Mouse (Mus musculus) liver, embryonic 14.5 days (tissue): ENCODE results near the gene Mamdc2. TPM values are rescaled to one million over a fixed set of nuclear protein-coding genes. Genes with fewer than 3 reads are reported as not detected.

ENCODE experiments used
- ATAC-seq: fragments of 200-750 bp; cut with Nextera tagmentation; 2 replicates; pipeline ENCODE4 v1.8.0; 2017; ENCODE audit warnings: moderate number of reproducible peaks, mild to moderate bottlenecking, moderate library complexity; ENCODE audit not compliant: insufficient read depth
- DNase-seq, 3 experiments: peaks; one replicate each; pipeline ENCODE4 v3.0.0-alpha.2; 2012 to 2013; ENCODE audit warnings: low read depth in 3 of 3, low spot score in 3 of 3
- H3K27ac ChIP-seq: fragments of 300-500 bp; sonication (generic); 2 replicates; pipeline ENCODE4 v1.5.1; 2014; ENCODE audit warnings: moderate library complexity, mild to moderate bottlenecking, control low read depth, inconsistent platforms
- H3K27me3 ChIP-seq: fragments of 300-500 bp; sonication (generic); 2 replicates; pipeline ENCODE4 v1.6.1; 2014; ENCODE audit warnings: mild to moderate bottlenecking, low read length, moderate library complexity; ENCODE audit not compliant: control insufficient read depth, insufficient read depth
- H3K36me3 ChIP-seq: fragments of 300-500 bp; sonication (generic); replicated peaks from 2 replicates; pipeline ENCODE4 v1.6.1; 2014; ENCODE audit warnings: low read depth; ENCODE audit not compliant: control insufficient read depth, insufficient read depth
- H3K4me1 ChIP-seq, 2 experiments: fragments of 200-500 bp in 1 of 2; fragments of 300-500 bp in 1 of 2; sonication (generic) in 1 of 2; replicated peaks; 2 replicates each; pipeline ENCODE4 v1.6.1; 2012 to 2014; ENCODE audit warnings: antibody characterized with exemption in 1 of 2, inconsistent platforms in 1 of 2, low read length in 1 of 2; ENCODE audit not compliant: control insufficient read depth in 2 of 2, insufficient read depth in 2 of 2
- H3K4me2 ChIP-seq: fragments of 300-500 bp; sonication (generic); 2 replicates; pipeline ENCODE4 v1.6.1; 2014; ENCODE audit warnings: low read depth, mild to moderate bottlenecking, control low read depth, moderate library complexity
- H3K4me3 ChIP-seq, 2 experiments: fragments of 200-500 bp in 1 of 2; fragments of 300-500 bp in 1 of 2; sonication (generic) in 1 of 2; 2 replicates each; pipeline ENCODE4 v1.5.1; 2012 to 2014; ENCODE audit warnings: low read depth in 2 of 2, low read length in 2 of 2, mild to moderate bottlenecking in 2 of 2, control low read depth in 1 of 2, inconsistent platforms in 1 of 2, moderate library complexity in 1 of 2; ENCODE audit not compliant: insufficient read depth in 1 of 2
- H3K9ac ChIP-seq: fragments of 300-500 bp; sonication (generic); replicated peaks from 2 replicates; pipeline ENCODE4 v1.6.1; 2014; ENCODE audit warnings: mild to moderate bottlenecking, control low read depth, moderate library complexity
- H3K9me3 ChIP-seq: fragments of 300-500 bp; sonication (generic); 2 replicates; pipeline ENCODE4 v1.6.1; 2016; ENCODE audit warnings: low read length, mixed read lengths; ENCODE audit not compliant: control insufficient read depth
- CTCF ChIP-seq: IDR thresholded peaks from 2 replicates; pipeline ENCODE4 v1.5.1; 2016; ENCODE audit warnings: antibody characterized with exemption, low read depth, control low read depth
- EP300 ChIP-seq: IDR thresholded peaks from 2 replicates; pipeline ENCODE4 v1.6.1; 2016; ENCODE audit warnings: antibody characterized with exemption, low read depth
- WGBS: fragments of 180-500 bp; shearing (Covaris S2); extraction: QIAGEN DNeasy Blood & Tissue Kit; methylation state at CpG from one replicate; pipeline ENCODE4 v1.1.7; 2014; ENCODE audit not compliant: insufficient replicate concordance; 5-methylcytosine and 5-hydroxymethylcytosine counted together
- polyA plus RNA-seq, 2 experiments: library from polyadenylated mRNA; depleted of rRNA in 1 of 2; stranded (reverse) in 1 of 2; unstranded in 1 of 2; fragments of >200 nt; fragmentation: Nextera tagmentation in 1 of 2; extraction: Ambion mirVana in 1 of 2; gene quantifications; 2 replicates each; pipeline versions ENCODE4 v1.2.1 to v1.2.3; 2012 to 2014

Gene Mamdc2
- polyA plus RNA-seq, 2 experiments = 0.17 to 0.24 TPM

DNA sequence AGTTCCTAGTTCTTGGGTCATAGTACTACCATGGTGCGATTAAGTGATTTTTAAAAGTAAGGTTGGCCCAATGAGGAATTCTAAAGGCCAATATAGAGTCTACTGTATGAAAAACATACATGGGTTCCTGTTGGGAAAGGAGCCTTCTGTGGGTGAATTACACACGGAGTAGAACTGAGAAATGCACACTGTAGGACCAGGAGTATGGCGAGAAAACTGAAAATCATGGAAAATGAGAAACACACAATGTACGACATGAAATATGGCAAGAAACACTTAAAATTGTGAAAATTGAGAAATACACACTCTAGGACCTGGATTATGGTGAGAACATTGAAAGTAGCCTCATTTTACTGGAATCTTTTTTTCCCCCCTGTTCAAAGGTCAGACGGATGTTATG is 91.0 kb downstream of the Mamdc2 start:
- H3K27me3 ChIP-seq = no peaks in the 10 kb centered on the region

DNA sequence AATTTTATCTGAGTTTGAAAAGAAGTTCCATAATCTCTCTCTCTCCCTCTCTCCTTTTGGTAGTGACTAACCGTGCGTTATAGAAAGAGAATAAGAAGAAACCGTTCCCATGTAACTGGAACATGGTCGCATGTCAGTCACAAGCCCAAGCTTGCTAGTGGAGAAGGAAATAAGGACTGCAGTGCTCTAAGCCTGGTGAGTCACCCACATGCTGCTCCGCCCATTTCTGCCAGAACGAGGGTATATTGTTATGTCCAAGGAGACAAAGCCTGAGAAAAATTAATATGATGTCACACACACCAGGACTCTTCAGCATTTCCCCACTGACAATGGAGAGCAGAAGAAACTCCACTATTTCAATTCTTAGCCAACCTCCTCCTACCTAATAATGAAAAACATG is 93.5 kb downstream of the Mamdc2 start:
- Histone ChIP-seq H3K9me3 (no peaks in the 10 kb centered on the region), H3K27me3 (no peaks in the 10 kb centered on the region), H3K9ac (no peak overlapping the region), H3K4me3 (no peak overlapping the region), H3K4me2 (no peak overlapping the region), H3K36me3 (no peaks in the 10 kb centered on the region), H3K4me1 (peaks cover 0 to 10% of the 10 kb centered on the region in 2 experiments; a peak in 2 of 4 replicates), H3K27ac (no peak overlapping the region)
- TF ChIP-seq EP300 = no peak
- no peak for TF ChIP-seq CTCF
- ATAC-seq = no peak
- DNase-seq = no peak
- 21% methylated on average over 6 of the region's 6 CpGs for WGBS

More for the DNA sequence above, 91.0 kb downstream of the Mamdc2 start:
- no peak for TF ChIP-seq CTCF
- no peak for TF ChIP-seq EP300
- H3K4me3 ChIP-seq = no peak overlapping the region
- H3K9ac ChIP-seq = no peak overlapping the region
- H3K4me2 ChIP-seq = no peak overlapping the region
- no peaks in the 10 kb centered on the region for H3K36me3 ChIP-seq
- DNase-seq (no peak), ATAC-seq (no peak)
- 69% methylated on average over 5 of the region's 5 CpGs for WGBS
- no peaks in the 10 kb centered on the region for H3K9me3 ChIP-seq
- H3K27ac ChIP-seq = no peak overlapping the region
- H3K4me1 ChIP-seq = peaks cover 0 to 10% of the 10 kb centered on the region in 2 experiments; a peak in 2 of 4 replicates

DNA sequence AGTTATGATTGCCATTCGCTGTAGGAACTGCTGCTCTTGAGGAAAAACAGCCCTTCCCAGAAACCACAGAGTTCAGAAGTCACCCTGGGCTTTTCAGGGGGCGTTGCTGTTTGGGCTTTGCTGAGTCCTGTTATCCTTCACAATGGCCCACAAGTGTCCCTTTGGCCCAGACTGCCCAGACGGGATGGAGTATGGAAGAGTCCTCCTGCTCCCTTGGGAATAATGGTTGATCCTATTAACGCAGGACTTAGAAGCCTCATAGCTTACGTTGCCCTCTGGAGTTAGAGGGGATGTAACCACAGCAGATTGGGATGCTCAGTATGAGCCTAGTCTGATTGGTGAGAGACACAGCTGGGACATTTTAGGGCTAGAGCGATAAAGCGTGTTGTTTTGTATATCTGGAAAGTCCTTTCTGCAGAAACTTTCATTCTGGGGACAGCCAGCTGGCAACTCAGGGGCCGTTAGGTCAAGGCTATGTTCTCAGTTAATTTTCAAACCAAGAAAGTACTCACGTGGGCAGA is 94.3 kb downstream of the Mamdc2 start:
- H3K4me1 ChIP-seq = peaks cover 0 to 10% of the 10 kb centered on the region in 2 experiments; a peak in 2 of 4 replicates
- ATAC-seq (no peak), DNase-seq (no peak)
- no peak overlapping the region for H3K4me3 ChIP-seq
- H3K27ac ChIP-seq = no peak overlapping the region
- WGBS = 21% methylated on average over 9 of the region's 9 CpGs
- no peak overlapping the region for H3K4me2 ChIP-seq
- TF ChIP-seq EP300 = no peak
- TF ChIP-seq CTCF = no peak
- no peaks in the 10 kb centered on the region for H3K27me3 ChIP-seq
- no peak overlapping the region for H3K9ac ChIP-seq
- H3K36me3 ChIP-seq = no peaks in the 10 kb centered on the region
- H3K9me3 ChIP-seq = no peaks in the 10 kb centered on the region

DNA sequence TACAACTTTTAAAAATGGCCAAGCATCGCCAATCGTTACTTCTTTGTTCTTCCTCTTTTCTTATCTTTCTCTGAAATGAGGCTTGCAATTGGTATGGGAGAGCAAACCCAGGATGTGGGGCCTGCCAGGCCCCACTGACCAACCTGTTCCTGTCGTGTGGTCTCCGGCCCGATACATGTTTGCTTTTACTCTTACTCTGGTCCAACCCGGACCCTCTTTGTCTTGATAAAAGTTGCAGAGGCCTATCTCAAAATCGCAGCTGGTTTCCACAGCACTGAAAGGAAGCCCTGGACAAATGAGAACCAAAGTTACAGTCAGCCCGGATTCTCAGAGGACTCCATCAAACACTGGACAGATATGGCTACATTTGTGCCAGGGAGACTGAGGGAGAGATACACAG is 95.1 kb downstream of the Mamdc2 start:
- Histone ChIP-seq H3K4me1 (peaks cover 0 to 10% of the 10 kb centered on the region in 2 experiments; a peak in 2 of 4 replicates), H3K27ac (no peak overlapping the region), H3K9ac (no peak overlapping the region), H3K4me3 (no peak overlapping the region), H3K36me3 (no peaks in the 10 kb centered on the region), H3K9me3 (no peaks in the 10 kb centered on the region), H3K27me3 (no peaks in the 10 kb centered on the region), H3K4me2 (no peak overlapping the region)
- ATAC-seq = no peak
- WGBS = 3% methylated on average over 8 of the region's 8 CpGs
- DNase-seq = no peak
- no peak for TF ChIP-seq CTCF
- TF ChIP-seq EP300 = no peak

DNA sequence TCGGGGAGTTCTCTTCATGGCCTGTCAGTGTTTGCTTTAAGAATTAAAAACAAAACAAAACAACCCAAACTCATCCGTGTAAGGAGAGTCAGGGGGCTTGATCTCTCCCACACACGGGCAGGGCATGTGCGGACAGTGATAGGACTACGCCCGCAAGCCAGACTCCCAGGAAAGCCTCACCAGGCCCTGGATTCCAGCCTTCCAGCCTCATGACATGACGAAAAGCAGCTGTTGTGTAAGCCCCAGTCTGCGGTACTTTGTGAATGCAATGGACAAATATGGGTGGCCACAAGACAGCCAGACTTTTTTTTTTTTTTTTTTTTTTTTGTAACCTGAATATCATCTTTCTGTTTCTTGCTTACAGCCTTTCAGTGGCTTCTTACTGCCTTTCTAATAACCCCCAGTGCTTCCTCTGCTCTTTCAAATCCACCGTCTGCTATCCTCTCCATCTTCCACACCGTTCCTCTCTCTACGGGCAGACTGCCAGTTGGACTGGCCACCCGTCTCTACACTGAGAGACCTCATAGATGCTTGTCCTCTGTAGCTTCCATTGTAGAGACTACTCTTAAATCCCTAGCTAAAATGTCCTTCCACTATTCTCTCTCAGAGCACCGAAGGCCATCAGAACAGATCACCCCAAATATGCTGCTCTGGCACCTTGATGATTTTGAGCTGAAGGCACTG is 96.3 kb downstream of the Mamdc2 start:
- Histone ChIP-seq H3K27me3 (no peaks in the 10 kb centered on the region), H3K36me3 (no peaks in the 10 kb centered on the region), H3K27ac (no peak overlapping the region), H3K9me3 (no peaks in the 10 kb centered on the region), H3K4me1 (peaks cover 0 to 10% of the 10 kb centered on the region in 2 experiments; a peak in 2 of 4 replicates), H3K4me2 (no peak overlapping the region), H3K9ac (no peak overlapping the region), H3K4me3 (no peak overlapping the region)
- DNase-seq (no peak), ATAC-seq (no peak)
- no peak for TF ChIP-seq CTCF
- TF ChIP-seq EP300 = no peak
- WGBS = 72% methylated on average over 13 of the region's 13 CpGs
